Mouse (Mus musculus) gastrocnemius, postnatal 4 days (tissue): ENCODE measurements around the gene Rpl26. TPM values are rescaled to one million over a fixed set of nuclear protein-coding genes. Genes with fewer than 3 reads are reported as not detected.

ENCODE experiments used
- total RNA-seq, 2 experiments: library from RNA; stranded (reverse); gene quantifications; 2 replicates each; pipeline ENCODE4 v1.2.3; 2021

The Rpl26 gene
- total RNA-seq, 2 experiments from 2014 or later: 1,219 to 1,338 TPM

Other genes starting within 250 kb of the Rpl26 start
- gene Myh10, start 210.0 kb upstream of the Rpl26 start, total RNA-seq: 10 to 100 TPM; 68.5 to 69.7 TPM
- 10 to 100 TPM; 76.4 to 86.4 TPM for gene Ndel1, start 29.7 kb upstream of the Rpl26 start, total RNA-seq
- gene Rnf222, start 13.0 kb upstream of the Rpl26 start, total RNA-seq: under 1 TPM in 1 of 2 experiments, not detected in 1; 0.07 TPM
- gene Odf4, start 25.5 kb downstream of the Rpl26 start, total RNA-seq: not detected
- 10 to 100 TPM; 16.9 to 19.0 TPM for gene Arhgef15, start 55.9 kb downstream of the Rpl26 start, total RNA-seq
- 1 to 10 TPM; 1.1 to 2.7 TPM for gene Slc25a35, start 66.5 kb downstream of the Rpl26 start, total RNA-seq
- gene Rangrf, start 73.6 kb downstream of the Rpl26 start, total RNA-seq: 10 to 100 TPM; 23.5 to 25.1 TPM
- 10 to 100 TPM; 14.9 to 16.8 TPM for gene Pfas, start 106.9 kb downstream of the Rpl26 start, total RNA-seq
- gene Ctc1, start 114.3 kb downstream of the Rpl26 start, total RNA-seq: 10 to 100 TPM; 21.9 to 23.1 TPM
- 10 to 100 TPM; 25.6 TPM for gene Aurkb, start 144.1 kb downstream of the Rpl26 start, total RNA-seq
- 10 to 100 TPM; 14.6 to 14.9 TPM for gene Borcs6, start 158.1 kb downstream of the Rpl26 start, total RNA-seq
- 10 to 100 TPM; 11.7 to 14.3 TPM for gene Tmem107, start 169.2 kb downstream of the Rpl26 start, total RNA-seq
- 10 to 100 TPM; 61.1 to 70.4 TPM for gene Vamp2, start 186.9 kb downstream of the Rpl26 start, total RNA-seq
- 10 to 100 TPM; 32.1 to 49.3 TPM for gene Per1, start 193.6 kb downstream of the Rpl26 start, total RNA-seq
- gene Hes7, start 218.8 kb downstream of the Rpl26 start, total RNA-seq: under 1 TPM; 0.34 to 0.54 TPM
- under 1 TPM; 0.29 to 0.56 TPM for gene 9130213A22Rik, start 221.0 kb downstream of the Rpl26 start, total RNA-seq
- under 1 TPM in 1 of 2 experiments, not detected in 1; 0.23 TPM for gene Aloxe3, start 224.3 kb downstream of the Rpl26 start, total RNA-seq